9 mouse cellular contexts compared by ENCODE assay signal in the genomic region with DNA sequence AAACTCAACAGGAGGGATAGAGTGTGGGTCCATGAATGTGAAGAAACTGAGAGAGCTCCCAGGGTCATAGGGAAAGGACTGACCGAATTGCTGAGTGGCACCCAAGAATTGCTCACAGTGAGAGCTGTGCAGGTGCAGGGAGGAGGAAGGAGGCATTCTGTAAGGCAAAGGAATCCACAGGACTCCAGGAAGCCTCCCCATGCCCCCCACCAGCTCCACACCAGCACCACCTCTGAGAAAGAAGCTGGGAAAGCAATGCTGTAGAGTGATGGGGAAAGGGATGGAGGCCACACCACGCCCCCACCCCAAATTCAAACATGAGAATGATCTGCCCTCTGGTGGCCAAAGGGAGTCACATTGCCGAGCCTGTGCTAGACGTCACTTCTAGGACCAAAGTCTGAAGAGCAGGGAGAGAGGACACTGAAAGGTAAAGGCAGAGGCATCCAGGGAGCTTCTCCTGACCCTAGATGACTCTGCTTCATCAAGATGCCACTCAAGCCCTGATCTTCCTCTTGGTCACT. TPM values are rescaled to one million over a fixed set of nuclear protein-coding genes. Genes with fewer than 3 reads are reported as not detected.
DNase-seq lines count a peak whose midpoint lies in the region; ATAC-seq and TF ChIP-seq lines count a peak whose summit lies in the region.
"Had no signal": no experiment of that assay in that cellular context is flagged by ENCODE, and none has a peak within 500 bp of the region (broad histone marks: within the 10 kb centered on the region; RNA-seq: fewer than 3 reads in every experiment).

No protein-coding gene starts in this region.

- H3K27me3 ChIP-seq in heart, embryonic 11.5 days (ENCODE audit: control insufficient read depth, insufficient read depth, low read length), result no peaks in the 10 kb centered on the region
- H3K27me3 ChIP-seq in C2C12 (ENCODE audit: control insufficient read depth, insufficient read depth, insufficient read length), result no peaks in the 10 kb centered on the region
- H3K27me3 ChIP-seq: embryonic facial prominence, embryonic 12.5 days had no signal

- 0 out of 2 replicates have a peak, but pooled peaks cover 3% of the 10 kb centered on the region for H3K4me1 ChIP-seq in heart, embryonic 11.5 days (ENCODE audit: control insufficient read depth, insufficient read depth, low read length)
- no peaks in the 10 kb centered on the region for H3K4me1 ChIP-seq in bone marrow, adult 2 months (ENCODE audit: control insufficient read depth, insufficient read depth, low read length)

- intact Hi-C loops in heart, postnatal 10 days (cut with DNase I), result loop anchor here (2.0 to 10.0 kb wide), 3 partner anchors 66 to 280 kb away; no protein-coding TSS in a partner anchor
- intact Hi-C loops in left cerebral cortex, postnatal 25 days (cut with DNase I), result loop anchor here (10.0 kb wide), 2 partner anchors 110 to 290 kb away; partner anchors contain the start of gene Macrod1

- no peak overlapping the region for H3ac ChIP-seq in C2C12 (ENCODE audit: control insufficient read depth, insufficient read length, low read depth)

- no peak for ATAC-seq in heart, embryonic 11.5 days (replicated peaks; ENCODE audit: insufficient number of reproducible peaks, low FRiP score, low TSS enrichment)
- no peak for ATAC-seq in megakaryocyte progenitor cell, adult 5-6 weeks (replicated peaks; ENCODE audit: poor library complexity)

- peaks cover 9% of the 10 kb centered on the region for H3K79me2 ChIP-seq in C2C12 (ENCODE audit: control insufficient read depth, insufficient read depth)

- WGBS in heart, embryonic 11.5 days (ENCODE audit: insufficient replicate concordance), result 20% methylated on average over 4 of the region's 4 CpGs
- WGBS in bone marrow, adult 2 months, result 16% methylated on average over 4 of the region's 4 CpGs

- no peak overlapping the region for H3K4me3 ChIP-seq in heart, embryonic 11.5 days (ENCODE audit: low read depth, low read length)
- H3K4me3 ChIP-seq in C2C12 (ENCODE audit: insufficient read depth, poor library complexity, severe bottlenecking), result no peak overlapping the region
- H3K4me3 ChIP-seq in bone marrow, adult 2 months (replicated peaks; ENCODE audit: control insufficient read depth, low read depth, low read length), result no peak overlapping the region
- H3K4me3 ChIP-seq: embryonic facial prominence, embryonic 12.5 days had no signal

- no peaks in the 10 kb centered on the region for H3K9me3 ChIP-seq in heart, embryonic 11.5 days (replicated peaks; ENCODE audit: control insufficient read depth, low read length)
- H3K9me3 ChIP-seq: embryonic facial prominence, embryonic 12.5 days had no signal

- TF ChIP-seq CTCF in C2C12 (IDR thresholded peaks at IDR 0.05; ENCODE audit: control insufficient read depth, insufficient read depth, insufficient read length), result peak; percentile 55
- TF ChIP-seq CTCF in bone marrow, adult 2 months (IDR thresholded peaks at IDR 0.05; ENCODE audit: control insufficient read depth, insufficient read depth, low read length), result peak; percentile 69

- no peaks in the 10 kb centered on the region for H3K36me3 ChIP-seq in heart, embryonic 11.5 days (ENCODE audit: control insufficient read depth, insufficient read depth, low read length)
- H3K36me3 ChIP-seq in C2C12 (ENCODE audit: control insufficient read depth, insufficient read depth), result no peaks in the 10 kb centered on the region
- H3K36me3 ChIP-seq: embryonic facial prominence, embryonic 12.5 days had no signal

- no peak for TF ChIP-seq POLR2A in bone marrow, adult 2 months (IDR thresholded peaks at IDR 0.05; ENCODE audit: borderline replicate concordance, control insufficient read depth, low read depth, low read length)

- DNase-seq in heart, adult 11 months, result peak; percentile 90
- DNase-seq in heart, postnatal 10 days, result peak; percentile 53 to 61
- DNase-seq in left cerebral cortex, postnatal 25 days (ENCODE audit: low spot score in 2 of 2), result peak; percentile 50 to 57
- DNase-seq in ovary, postnatal 36 days (ENCODE audit: low spot score), result peak; percentile 25

- peaks cover 9% of the 10 kb centered on the region for H3K79me3 ChIP-seq in C2C12 (ENCODE audit: low read depth)

- no peak overlapping the region for H3K9ac ChIP-seq in heart, embryonic 11.5 days (ENCODE audit: low read depth, low read length)
- H3K9ac ChIP-seq: embryonic facial prominence, embryonic 12.5 days had no signal

- H3K27ac ChIP-seq in heart, embryonic 11.5 days (ENCODE audit: low read depth, low read length), result no peak overlapping the region
- no peak overlapping the region for H3K27ac ChIP-seq in bone marrow, adult 2 months (ENCODE audit: control insufficient read depth, insufficient read depth, low read depth, low read length, poor library complexity)
- H3K27ac ChIP-seq: embryonic facial prominence, embryonic 12.5 days had no signal

- H3K4me2 ChIP-seq in heart, embryonic 11.5 days, result no peak overlapping the region
- H3K4me2 ChIP-seq: embryonic facial prominence, embryonic 12.5 days had no signal

TF ChIP-seq in C2C12, 6 proteins besides CTCF, POLR2A, EP300 and RAD21:
- no peak for TF ChIP-seq CEBPB (IDR thresholded peaks at IDR 0.05; ENCODE audit: low read depth)
- no peak for TF ChIP-seq USF1 (IDR thresholded peaks at IDR 0.05; ENCODE audit: low read depth)
- TF ChIP-seq MYOG (IDR thresholded peaks at IDR 0.05; ENCODE audit: control insufficient read depth, extremely low read depth, insufficient read length), result no peak
- TF ChIP-seq FOSL1 (IDR thresholded peaks at IDR 0.05; ENCODE audit: insufficient read depth, low read length, poor library complexity, severe bottlenecking), result no peak
- no peak for TF ChIP-seq MAX (IDR thresholded peaks at IDR 0.05)
- no peak for TF ChIP-seq MYOD1 (IDR thresholded peaks at IDR 0.05; ENCODE audit: control insufficient read depth, insufficient read length, low read depth)

RNA-seq across cellular contexts. Expression of gene Mark2, which starts 3.6 kb away (rescaled TPM):
- polyA plus RNA-seq in heart, embryonic 11.5 days (2014; fragmentation: Nextera tagmentation; extraction: Ambion mirVana), result 34.5 and 35.0 TPM in 2 replicates
- polyA plus RNA-seq in C2C12 (2012; fragmentation: generic; extraction: Trizol), result 27.2 TPM
- 32.0 and 66.7 TPM in 2 replicates for polyA plus RNA-seq in bone marrow, adult 2 months (2011; ENCODE audit: insufficient read depth, insufficient read length, low replicate concordance, missing spikeins)
- total RNA-seq in heart, postnatal 10 days (2021), result 10 to 100 TPM; 51.7 to 54.3 TPM
- 100 to 1,000 TPM; 134 to 150 TPM for total RNA-seq in left cerebral cortex, postnatal 25 days (2021)
- total RNA-seq in megakaryocyte progenitor cell, adult 5-6 weeks (2015), result 63.8 and 70.0 TPM in 2 replicates
- 23.3 and 24.8 TPM in 2 replicates for total RNA-seq in megakaryocyte progenitor cell, adult 5-6 weeks (2017)

RNA-seq across cellular contexts. Expression of gene Spindoc, which starts 37.5 kb away (rescaled TPM):
- 11.9 and 26.6 TPM in 2 replicates for polyA plus RNA-seq in heart, embryonic 11.5 days (2014; fragmentation: Nextera tagmentation; extraction: Ambion mirVana)
- polyA plus RNA-seq in C2C12 (2012; fragmentation: generic; extraction: Trizol), result 21.6 TPM
- polyA plus RNA-seq in bone marrow, adult 2 months (2011; ENCODE audit: insufficient read depth, insufficient read length, low replicate concordance, missing spikeins), result 13.6 and 35.3 TPM in 2 replicates
- 10 to 100 TPM; 27.2 to 28.5 TPM for total RNA-seq in heart, postnatal 10 days (2021)
- total RNA-seq in left cerebral cortex, postnatal 25 days (2021), result 10 to 100 TPM; 29.0 to 32.0 TPM
- 7.6 and 8.1 TPM in 2 replicates for total RNA-seq in megakaryocyte progenitor cell, adult 5-6 weeks (2015)
- total RNA-seq in megakaryocyte progenitor cell, adult 5-6 weeks (2017), result 2.6 and 3.6 TPM in 2 replicates

Comparison
In these comparisons a context has a peak if more than half of its experiments do, and no peak if none do; other contexts are left out.
1. DNase-seq: peak in every context shown above with its lines; median percentile 90 in heart, adult 11 months; 57 in heart, postnatal 10 days; 54 in left cerebral cortex, postnatal 25 days; 25 in ovary, postnatal 36 days.